In genomic region chr6:52185834-52186233, GRCm38 (mm10) we compare ENCODE assay signal across 12 mouse cellular contexts. TPM values are rescaled to one million over a fixed set of nuclear protein-coding genes. Genes with fewer than 3 reads are reported as not detected.
A peak's percentile ranks its signal among the peaks of the same experiment; 100 is the strongest.
DNase-seq lines count a peak whose midpoint lies in the region; ATAC-seq and TF ChIP-seq lines count a peak whose summit lies in the region.
"Had no signal": no experiment of that assay in that cellular context is flagged by ENCODE, and none has a peak within 500 bp of the region (broad histone marks: within the 10 kb centered on the region; RNA-seq: fewer than 3 reads in every experiment).

No protein-coding gene starts in this region.

- H3K9me3 ChIP-seq in lung, embryonic 14.5 days (ENCODE audit: low read depth, low read length): no peaks in the 10 kb centered on the region
- no peaks in the 10 kb centered on the region for H3K9me3 ChIP-seq in hindbrain, embryonic 16.5 days (ENCODE audit: control insufficient read depth, low read length)
- no peaks in the 10 kb centered on the region for H3K9me3 ChIP-seq in kidney, embryonic 16.5 days (ENCODE audit: low read length)
- H3K9me3 ChIP-seq in stomach, embryonic 15.5 days: no peaks in the 10 kb centered on the region
- H3K9me3 ChIP-seq: embryonic facial prominence, embryonic 12.5 days; heart, embryonic 15.5 days had no signal

- peak overlapping the region; percentile 77; the same call in 1 of the 2 replicates for H3K27ac ChIP-seq in lung, embryonic 14.5 days (ENCODE audit: low read depth)
- H3K27ac ChIP-seq in hindbrain, embryonic 16.5 days (ENCODE audit: low read depth, low read length): peak overlapping the region; percentile 59
- H3K27ac ChIP-seq in kidney, embryonic 16.5 days (ENCODE audit: low read length): peak overlapping the region; percentile 97; the same call in 1 of the 2 replicates
- 0 out of 2 replicates have a peak overlapping the region, but pooled peaks have one; percentile 71 for H3K27ac ChIP-seq in stomach, embryonic 15.5 days
- H3K27ac ChIP-seq: embryonic facial prominence, embryonic 12.5 days; heart, embryonic 15.5 days had no signal

- H3K27me3 ChIP-seq in lung, embryonic 14.5 days (ENCODE audit: insufficient read depth, low read length): peaks cover 45% of the 10 kb centered on the region
- peaks cover 45% of the 10 kb centered on the region for H3K27me3 ChIP-seq in hindbrain, embryonic 16.5 days (replicated peaks; ENCODE audit: control insufficient read depth, insufficient read depth, low read length)
- H3K27me3 ChIP-seq in kidney, embryonic 16.5 days (ENCODE audit: insufficient read depth, low read length): no peaks in the 10 kb centered on the region
- H3K27me3 ChIP-seq in stomach, embryonic 15.5 days (replicated peaks): peaks cover 4% of the 10 kb centered on the region

- H3K4me2 ChIP-seq in lung, embryonic 14.5 days: peak overlapping the region; percentile 53
- H3K4me2 ChIP-seq in hindbrain, embryonic 16.5 days (ENCODE audit: low read length): peak overlapping the region; percentile 38; the same call in 1 of the 2 replicates
- H3K4me2 ChIP-seq in kidney, embryonic 16.5 days (replicated peaks; ENCODE audit: low read depth, low read length): peak overlapping the region; percentile 44
- H3K4me2 ChIP-seq in stomach, embryonic 15.5 days: peak overlapping the region; percentile 41
- H3K4me2 ChIP-seq: embryonic facial prominence, embryonic 12.5 days had no signal

- peaks cover 3% of the 10 kb centered on the region; the same call in 1 of the 2 replicates for H3K36me3 ChIP-seq in lung, embryonic 14.5 days (ENCODE audit: insufficient read depth)
- H3K36me3 ChIP-seq in hindbrain, embryonic 16.5 days (ENCODE audit: control insufficient read depth, insufficient read depth, low read length): no peaks in the 10 kb centered on the region
- H3K36me3 ChIP-seq in kidney, embryonic 16.5 days (ENCODE audit: insufficient read depth, low read length): peaks cover 2% of the 10 kb centered on the region; the same call in 1 of the 2 replicates
- H3K36me3 ChIP-seq in stomach, embryonic 15.5 days: no peaks in the 10 kb centered on the region
- H3K36me3 ChIP-seq: embryonic facial prominence, embryonic 12.5 days; heart, embryonic 15.5 days had no signal

- no peak for DNase-seq in lung, embryonic 14.5 days
- DNase-seq in lung, postnatal 14 days: no peak
- DNase-seq in spleen, adult 12 weeks (ENCODE audit: low spot score): no peak
- no peak for DNase-seq in heart, adult 9 months (ENCODE audit: low spot score in 2 of 2)
- DNase-seq: cerebellum, adult 11-12 months had no signal

- no peak overlapping the region for H3K9ac ChIP-seq in lung, embryonic 14.5 days
- H3K9ac ChIP-seq in hindbrain, embryonic 16.5 days (ENCODE audit: low read depth, low read length): no peak overlapping the region; the same call in 1 of the 2 replicates
- no peak overlapping the region for H3K9ac ChIP-seq in kidney, embryonic 16.5 days (replicated peaks; ENCODE audit: low read length)
- no peak overlapping the region for H3K9ac ChIP-seq in stomach, embryonic 15.5 days
- H3K9ac ChIP-seq: embryonic facial prominence, embryonic 12.5 days; heart, embryonic 15.5 days had no signal

- 23% methylated on average over 3 of the region's 3 CpGs for WGBS in lung, embryonic 14.5 days
- 16% methylated on average over 3 of the region's 3 CpGs for WGBS in hindbrain, embryonic 16.5 days
- WGBS in kidney, embryonic 16.5 days: 30% methylated on average over 3 of the region's 3 CpGs
- 37% methylated on average over 3 of the region's 3 CpGs for WGBS in stomach, embryonic 15.5 days

- H3K4me1 ChIP-seq in lung, embryonic 14.5 days (ENCODE audit: insufficient read depth): peaks cover 45% of the 10 kb centered on the region
- H3K4me1 ChIP-seq in hindbrain, embryonic 16.5 days (ENCODE audit: control insufficient read depth, insufficient read depth, low read depth, low read length): no peaks in the 10 kb centered on the region; the same call in 1 of the 2 replicates
- peaks cover 99% of the 10 kb centered on the region for H3K4me1 ChIP-seq in kidney, embryonic 16.5 days (ENCODE audit: insufficient read depth, low read length)
- H3K4me1 ChIP-seq in stomach, embryonic 15.5 days: peaks cover 60% of the 10 kb centered on the region
- H3K4me1 ChIP-seq: embryonic facial prominence, embryonic 12.5 days had no signal

- H3K4me3 ChIP-seq in lung, embryonic 14.5 days (ENCODE audit: low read depth, low read length): no peak overlapping the region
- no peak overlapping the region for H3K4me3 ChIP-seq in hindbrain, embryonic 16.5 days (ENCODE audit: low read length)
- H3K4me3 ChIP-seq in kidney, embryonic 16.5 days (ENCODE audit: low read length): no peak overlapping the region
- H3K4me3 ChIP-seq in stomach, embryonic 15.5 days (replicated peaks): no peak overlapping the region; the same call in 1 of the 2 replicates
- H3K4me3 ChIP-seq: embryonic facial prominence, embryonic 12.5 days; heart, embryonic 15.5 days had no signal

- no peak for ATAC-seq in lung, embryonic 14.5 days (ENCODE audit: insufficient read depth)
- no peak for ATAC-seq in hindbrain, embryonic 16.5 days
- ATAC-seq in kidney, embryonic 16.5 days (ENCODE audit: low FRiP score, low TSS enrichment): no peak
- no peak for ATAC-seq in stomach, embryonic 15.5 days (ENCODE audit: insufficient read depth, low FRiP score, low read depth)
- ATAC-seq in frontal cortex, adult (ENCODE audit: low TSS enrichment): no peak

- TF ChIP-seq CTCF in lung, embryonic 14.5 days (IDR thresholded peaks at IDR 0.05; ENCODE audit: low read depth): no peak

RNA-seq across cellular contexts. Expression of gene Hoxa4, which starts 5.7 kb away (rescaled TPM):
- polyA plus RNA-seq in lung, embryonic 14.5 days (2014; fragmentation: Nextera tagmentation; extraction: Ambion mirVana): 7.0 and 7.7 TPM in 2 replicates
- 5.6 and 8.8 TPM in 2 replicates for polyA plus RNA-seq in hindbrain, embryonic 16.5 days (2015; fragmentation: Nextera tagmentation; extraction: Ambion mirVana)
- 1.2 and 1.4 TPM in 2 replicates for polyA plus RNA-seq in kidney, embryonic 16.5 days (2015; fragmentation: Nextera tagmentation; extraction: Ambion mirVana)
- 4.4 and 5.3 TPM in 2 replicates for polyA plus RNA-seq in stomach, embryonic 15.5 days (2015; fragmentation: Nextera tagmentation; extraction: Ambion mirVana)
- polyA plus RNA-seq: embryonic facial prominence, embryonic 12.5 days had no signal

RNA-seq across cellular contexts. Expression of gene 5730596B20Rik, which starts 8.5 kb away (rescaled TPM):
- 2.3 and 2.6 TPM in 2 replicates for polyA plus RNA-seq in lung, embryonic 14.5 days (2014; fragmentation: Nextera tagmentation; extraction: Ambion mirVana)
- 3.4 and 3.6 TPM in 2 replicates for polyA plus RNA-seq in hindbrain, embryonic 16.5 days (2015; fragmentation: Nextera tagmentation; extraction: Ambion mirVana)
- 1.7 and 2.5 TPM in 2 replicates for polyA plus RNA-seq in kidney, embryonic 16.5 days (2015; fragmentation: Nextera tagmentation; extraction: Ambion mirVana)
- polyA plus RNA-seq in stomach, embryonic 15.5 days (2015; fragmentation: Nextera tagmentation; extraction: Ambion mirVana): 2.6 and 3.1 TPM in 2 replicates

RNA-seq across cellular contexts. Expression of gene Hoxa5, which starts 18.6 kb away (rescaled TPM):
- polyA plus RNA-seq in lung, embryonic 14.5 days (2014; fragmentation: Nextera tagmentation; extraction: Ambion mirVana): 58.3 and 58.5 TPM in 2 replicates
- 85.9 and 106 TPM in 2 replicates for polyA plus RNA-seq in hindbrain, embryonic 16.5 days (2015; fragmentation: Nextera tagmentation; extraction: Ambion mirVana)
- polyA plus RNA-seq in kidney, embryonic 16.5 days (2015; fragmentation: Nextera tagmentation; extraction: Ambion mirVana): 9.0 and 9.5 TPM in 2 replicates
- polyA plus RNA-seq in stomach, embryonic 15.5 days (2015; fragmentation: Nextera tagmentation; extraction: Ambion mirVana): 19.8 and 20.2 TPM in 2 replicates

RNA-seq across cellular contexts. Expression of gene Hoxa2, which starts 21.2 kb away (rescaled TPM):
- polyA plus RNA-seq in lung, embryonic 14.5 days (2014; fragmentation: Nextera tagmentation; extraction: Ambion mirVana): 14.4 and 15.2 TPM in 2 replicates
- polyA plus RNA-seq in hindbrain, embryonic 16.5 days (2015; fragmentation: Nextera tagmentation; extraction: Ambion mirVana): 20.3 and 22.5 TPM in 2 replicates
- 2.1 and 2.6 TPM in 2 replicates for polyA plus RNA-seq in kidney, embryonic 16.5 days (2015; fragmentation: Nextera tagmentation; extraction: Ambion mirVana)
- polyA plus RNA-seq in stomach, embryonic 15.5 days (2015; fragmentation: Nextera tagmentation; extraction: Ambion mirVana): 8.8 and 12.2 TPM in 2 replicates

RNA-seq across cellular contexts. Expression of gene Hoxa6, which starts 22.7 kb away (rescaled TPM):
- 4.0 and 5.1 TPM in 2 replicates for polyA plus RNA-seq in lung, embryonic 14.5 days (2014; fragmentation: Nextera tagmentation; extraction: Ambion mirVana)
- polyA plus RNA-seq in hindbrain, embryonic 16.5 days (2015; fragmentation: Nextera tagmentation; extraction: Ambion mirVana): 9.4 and 9.9 TPM in 2 replicates
- polyA plus RNA-seq in kidney, embryonic 16.5 days (2015; fragmentation: Nextera tagmentation; extraction: Ambion mirVana): 2.9 and 3.8 TPM in 2 replicates
- 1.7 and 1.9 TPM in 2 replicates for polyA plus RNA-seq in stomach, embryonic 15.5 days (2015; fragmentation: Nextera tagmentation; extraction: Ambion mirVana)
- polyA plus RNA-seq: embryonic facial prominence, embryonic 12.5 days; heart, embryonic 15.5 days; liver, adult 2 months had no signal
